Mouse (Mus musculus) common myeloid progenitor, adult 5-6 weeks (primary cell): ENCODE measurements around the gene Alg12. TPM values are rescaled to one million over a fixed set of nuclear protein-coding genes. Genes with fewer than 3 reads are reported as not detected.
"Not testable (repeated sequence)": the region's sequence is repeated elsewhere in the genome, so short reads cannot be mapped to it uniquely, and the experiment has no call there.

Experiments
- ATAC-seq: replicated peaks from 2 replicates; pipeline ENCODE4 v1.8.0; 2016; ENCODE audit warnings: low read depth, mild to moderate bottlenecking, moderate TSS enrichment, inconsistent platforms; ENCODE audit not compliant: poor library complexity, severe bottlenecking
- total RNA-seq: library from RNA; stranded (forward); fragments of 200-1000, 187-1606 nt; gene quantifications from 2 replicates; pipeline ENCODE4 v1.2.3, GENCODE M21; 2017

Alg12 gene
- total RNA-seq, 1 experiment from 2014 or later = 5.0 TPM

GRCm38 (mm10) chr15:88801903-88802302, 17.2 kb downstream of the Alg12 start:
- ATAC-seq = no peak

- no peak for ATAC-seq
These were observed 18.2 kb downstream of the Alg12 start for GRCm38 (mm10) chr15:88800921-88801354.

- no peak for ATAC-seq
These were observed 19.2 kb downstream of the Alg12 start for GRCm38 (mm10) chr15:88799950-88800371.

GRCm38 (mm10) chr15:88794729-88795128, 24.4 kb downstream of the Alg12 start:
- not testable (repeated sequence) for ATAC-seq

GRCm38 (mm10) chr15:88792140-88792850, 26.8 kb downstream of the Alg12 start:
- ATAC-seq = no peak

- ATAC-seq = not testable (repeated sequence)
These were observed 44.5 kb downstream of the Alg12 start for GRCm38 (mm10) chr15:88774630-88775029.

GRCm38 (mm10) chr15:88768537-88768936, 50.6 kb downstream of the Alg12 start:
- ATAC-seq = no peak

GRCm38 (mm10) chr15:88766139-88766538, 53.0 kb downstream of the Alg12 start:
- ATAC-seq = not testable (repeated sequence)

- 0 out of 2 replicates have a peak, but pooled peaks have one; percentile 32 for ATAC-seq
These were observed 57.6 kb downstream of the Alg12 start for GRCm38 (mm10) chr15:88761551-88761950.

- no peak for ATAC-seq
These were observed 61.1 kb downstream of the Alg12 start for GRCm38 (mm10) chr15:88758061-88758460.

- no peak for ATAC-seq
These were observed 63.4 kb downstream of the Alg12 start for GRCm38 (mm10) chr15:88755761-88756160.

Other genes with a start within 250 kb of the Alg12 start
- gene Zdhhc25, start 219.0 kb downstream of the Alg12 start, total RNA-seq = not detected in 2 replicates
- gene Brd1, start 85.1 kb downstream of the Alg12 start, total RNA-seq = 59.4 and 63.7 TPM in 2 replicates
- gene Zbed4, start 67.7 kb downstream of the Alg12 start, total RNA-seq = 44.2 and 56.9 TPM in 2 replicates
- gene Creld2, start 328 bp upstream of the Alg12 start, total RNA-seq = 55.5 and 67.1 TPM in 2 replicates
- 11.9 and 12.3 TPM in 2 replicates for gene Pim3, start 42.9 kb upstream of the Alg12 start, total RNA-seq
- gene Ttll8, start 135.1 kb upstream of the Alg12 start, total RNA-seq = not detected in 2 replicates
- not detected in 2 replicates for gene Mlc1, start 159.7 kb upstream of the Alg12 start, total RNA-seq
- not detected in 2 replicates for gene Mov10l1, start 163.6 kb upstream of the Alg12 start, total RNA-seq
- gene Panx2, start 240.4 kb upstream of the Alg12 start, total RNA-seq = 0.37 TPM in 1 of 2 replicates, not detected in the other